Mouse (Mus musculus) testis, adult 2 months (tissue): ENCODE results near the gene N4bp3. TPM values are rescaled to one million over a fixed set of nuclear protein-coding genes. Genes with fewer than 3 reads are reported as not detected.
"Not testable (repeated sequence)": the region's sequence is repeated elsewhere in the genome, so short reads cannot be mapped to it uniquely, and the experiment has no call there.

Source experiments
- H3K27ac ChIP-seq: fragments of 200-500 bp; 2 replicates; pipeline ENCODE4 v1.5.1; 2012; ENCODE audit warnings: low read depth, low read length; ENCODE audit not compliant: control insufficient read depth, insufficient read depth
- H3K27me3 ChIP-seq: fragments of 200-500 bp; 2 replicates; pipeline ENCODE4 v1.6.1; 2012; ENCODE audit warnings: mild to moderate bottlenecking, low read length, moderate library complexity; ENCODE audit not compliant: control insufficient read depth, insufficient read depth
- H3K36me3 ChIP-seq: fragments of 200-500 bp; 2 replicates; pipeline ENCODE4 v1.6.1; 2012; ENCODE audit warnings: mild to moderate bottlenecking, low read length; ENCODE audit not compliant: control insufficient read depth, insufficient read depth
- H3K4me1 ChIP-seq: fragments of 200-500 bp; 2 replicates; pipeline ENCODE4 v1.6.1; 2012; ENCODE audit warnings: low read length; ENCODE audit not compliant: control insufficient read depth, insufficient read depth
- H3K4me3 ChIP-seq: fragments of 200-500 bp; 2 replicates; pipeline ENCODE4 v1.5.1; 2012; ENCODE audit warnings: low read depth, mild to moderate bottlenecking, low read length, moderate library complexity, mixed read lengths; ENCODE audit not compliant: control insufficient read depth
- CTCF ChIP-seq: fragments of 200-500 bp; IDR thresholded peaks from 2 replicates; pipeline ENCODE4 v1.5.1; 2012; ENCODE audit warnings: low read depth, mild to moderate bottlenecking, inconsistent platforms, low read length, moderate library complexity; ENCODE audit not compliant: control insufficient read depth, insufficient read depth, insufficient replicate concordance
- POLR2A ChIP-seq: fragments of 200-500 bp; IDR thresholded peaks from 2 replicates; pipeline ENCODE4 v1.6.1; 2012; ENCODE audit warnings: low read depth, mild to moderate bottlenecking, inconsistent platforms, low read length, moderate library complexity; ENCODE audit not compliant: control insufficient read depth
- polyA plus RNA-seq: library from polyadenylated mRNA; depleted of rRNA; stranded (reverse); fragments of >200 nt; gene quantifications from 2 replicates; pipeline ENCODE4 v1.2.3, GENCODE M21; 2012

N4bp3 gene
- polyA plus RNA-seq, 1 experiment = 16.3 TPM

DNA sequence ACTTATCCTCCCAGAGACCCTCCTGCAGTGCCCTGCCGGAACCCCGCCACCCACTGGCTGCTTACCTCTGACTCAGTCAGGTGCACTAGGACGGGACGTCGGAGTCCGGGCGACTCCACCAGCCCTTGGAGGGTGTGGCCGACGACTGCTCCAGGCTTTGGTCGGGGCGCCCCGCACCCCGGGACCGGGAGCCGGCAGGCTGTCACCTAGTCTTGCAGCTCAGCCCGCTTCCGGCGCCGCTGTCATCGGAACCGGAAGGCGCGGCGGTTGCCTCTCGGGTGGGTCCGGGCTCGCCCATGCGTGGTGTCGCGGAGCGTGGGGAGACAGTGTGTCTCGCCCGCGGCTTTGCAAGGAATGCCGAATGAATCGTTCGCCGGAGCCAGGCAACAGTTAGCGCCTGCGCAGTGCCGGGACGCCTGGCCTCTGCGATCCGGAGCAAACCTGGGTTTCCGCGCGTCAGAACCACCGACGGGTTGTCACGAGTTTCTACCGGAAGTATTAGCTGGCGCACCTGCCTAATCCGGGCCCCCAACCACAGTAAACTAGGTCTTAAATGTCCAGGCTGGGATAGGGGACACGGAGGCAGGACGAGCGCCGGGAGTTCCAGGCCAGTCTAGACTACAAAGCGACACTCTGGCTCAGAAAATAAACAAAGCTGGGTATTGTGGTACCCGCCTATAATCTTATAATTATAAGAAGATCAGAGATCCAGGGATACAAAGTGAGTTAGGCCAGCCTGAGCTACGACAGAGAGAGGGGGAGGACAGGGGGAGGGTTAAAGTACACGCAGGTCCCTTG, 14.9 kb downstream of the N4bp3 start, which contains the start of gene Rmnd5b:
TSS of gene Rmnd5b (minus strand) at position 372 of the 798 bp plus-strand sequence.
- peak within 1 kb of the TSS; percentile 98 for H3K4me3 ChIP-seq
- no peaks in the 10 kb centered on the region for H3K27me3 ChIP-seq
- no peaks in the 10 kb centered on the region; the same call in 1 of the 2 replicates for H3K36me3 ChIP-seq
- peak within 1 kb of the TSS; percentile 88 for H3K27ac ChIP-seq
- TF ChIP-seq POLR2A (peak; percentile 68; the same call in 1 of the 2 replicates), CTCF (no peak)
- peaks cover 21% of the 10 kb centered on the region for H3K4me1 ChIP-seq

GRCm38 (mm10) chr11:51635127-51635524, 15.5 kb downstream of the N4bp3 start:
- Histone ChIP-seq H3K36me3 (no peaks in the 10 kb centered on the region; the same call in 1 of the 2 replicates), H3K27ac (peak overlapping the region; percentile 88), H3K4me1 (peaks cover 21% of the 10 kb centered on the region), H3K4me3 (peak overlapping the region; percentile 98), H3K27me3 (no peaks in the 10 kb centered on the region)
- no peak for TF ChIP-seq CTCF
- TF ChIP-seq POLR2A = no peak

GRCm38 (mm10) chr11:51633721-51634120, 16.9 kb downstream of the N4bp3 start:
- no peak overlapping the region for H3K4me3 ChIP-seq
- no peaks in the 10 kb centered on the region; the same call in 1 of the 2 replicates for H3K36me3 ChIP-seq
- no peaks in the 10 kb centered on the region for H3K27me3 ChIP-seq
- H3K27ac ChIP-seq = peak overlapping the region; percentile 61
- peaks cover 21% of the 10 kb centered on the region for H3K4me1 ChIP-seq
- no peak for TF ChIP-seq POLR2A
- no peak for TF ChIP-seq CTCF

DNA sequence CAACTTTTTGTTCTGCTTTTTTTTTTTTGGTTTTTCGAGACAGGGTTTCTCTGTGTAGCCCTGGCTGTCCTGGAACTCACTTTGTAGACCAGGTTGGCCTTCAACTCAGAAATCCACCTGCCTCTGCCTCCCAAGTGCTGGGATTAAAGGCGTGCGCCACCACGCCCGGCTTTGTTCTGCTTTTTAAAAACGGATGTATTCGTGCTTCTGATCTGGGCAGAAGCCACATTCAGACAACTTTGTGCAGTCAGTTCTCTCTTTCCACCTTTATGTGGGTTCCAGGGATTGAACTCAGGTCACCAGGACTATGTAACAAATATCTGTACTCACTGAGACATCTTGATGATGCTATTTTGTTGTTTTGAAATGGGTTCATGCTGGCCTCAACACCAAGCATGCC, 17.4 kb downstream of the N4bp3 start:
- H3K27ac ChIP-seq, H3K27me3 ChIP-seq, H3K4me3 ChIP-seq, H3K36me3 ChIP-seq: not testable (repeated sequence)
- H3K4me1 ChIP-seq = peaks cover 21% of the 10 kb centered on the region

GRCm38 (mm10) chr11:51632130-51632753, 18.4 kb downstream of the N4bp3 start:
- Histone ChIP-seq H3K4me3 (no peak overlapping the region), H3K27me3 (no peaks in the 10 kb centered on the region), H3K4me1 (peaks cover 13% of the 10 kb centered on the region), H3K36me3 (no peaks in the 10 kb centered on the region; the same call in 1 of the 2 replicates), H3K27ac (peak overlapping the region; percentile 42)
- TF ChIP-seq POLR2A (no peak), CTCF (no peak)

- TF ChIP-seq CTCF = no peak
- H3K4me1 ChIP-seq = peaks cover 6% of the 10 kb centered on the region
- H3K4me3 ChIP-seq = no peak overlapping the region
- no peaks in the 10 kb centered on the region; the same call in none of the 2 replicates for H3K36me3 ChIP-seq
- H3K27me3 ChIP-seq = no peaks in the 10 kb centered on the region
- H3K27ac ChIP-seq = no peak overlapping the region
These were observed 20.9 kb downstream of the N4bp3 start for GRCm38 (mm10) chr11:51629651-51630314.

DNA sequence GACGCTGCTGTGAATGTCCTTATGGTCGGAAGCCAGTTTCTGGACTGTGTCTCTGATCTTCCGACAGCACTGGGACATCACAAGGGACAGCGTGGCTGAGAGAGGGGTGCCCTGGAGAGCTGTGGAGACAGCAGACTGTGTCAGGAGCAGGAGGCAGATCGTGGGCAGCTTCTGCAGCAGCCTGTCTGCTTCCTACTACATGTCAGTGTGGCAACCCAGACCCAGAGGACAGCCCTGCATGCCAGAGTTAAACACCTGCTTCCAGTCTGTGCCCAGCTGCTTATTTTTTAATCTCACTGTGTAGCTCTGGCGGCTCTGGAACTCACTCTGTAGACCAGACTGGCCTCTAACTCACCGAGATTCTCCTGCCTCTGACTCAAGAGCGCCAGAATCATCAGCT, 22.7 kb downstream of the N4bp3 start:
- no peaks in the 10 kb centered on the region; the same call in none of the 2 replicates for H3K36me3 ChIP-seq
- H3K27ac ChIP-seq = no peak overlapping the region
- H3K27me3 ChIP-seq = no peaks in the 10 kb centered on the region
- H3K4me3 ChIP-seq = no peak overlapping the region
- peaks cover 3% of the 10 kb centered on the region; the same call in 1 of the 2 replicates for H3K4me1 ChIP-seq
- TF ChIP-seq CTCF (no peak), POLR2A (no peak)
